Mouse (Mus musculus): ENCODE measurements around the gene Gapdhs.

DNA sequence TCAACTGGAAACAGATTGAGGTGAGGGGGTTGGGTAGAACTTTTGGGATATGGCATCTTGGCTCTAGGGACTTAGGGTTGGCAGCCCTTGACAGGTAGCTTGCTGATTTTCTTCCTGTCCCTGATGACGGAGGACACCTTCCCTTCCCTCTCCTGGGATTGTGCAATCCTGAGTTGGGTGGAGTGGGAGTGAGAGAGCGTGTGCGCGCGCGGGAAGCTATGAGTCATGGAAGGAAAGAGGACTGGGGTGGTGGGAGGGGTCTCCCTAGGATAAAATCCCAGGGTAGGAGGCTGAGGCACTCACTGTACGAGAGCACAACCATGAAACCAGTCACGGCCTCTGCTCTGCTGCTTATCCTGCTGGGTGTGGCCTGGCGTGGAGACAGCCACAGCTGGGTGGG lies 32.6 kb upstream of the Gapdhs start:
- TF ChIP-seq CTCF (IDR thresholded peaks at IDR 0.05; ENCODE audit: low read depth) (no peak), EP300 (IDR thresholded peaks at IDR 0.05; ENCODE audit: low read depth) (no peak)
